Mouse (Mus musculus) stomach, embryonic 16.5 days (tissue): ENCODE results near the gene Olfr553. TPM values are rescaled to one million over a fixed set of nuclear protein-coding genes. Genes with fewer than 3 reads are reported as not detected.

Source experiments
- ATAC-seq: fragments of 200-750 bp; cut with Nextera tagmentation; 2 replicates; pipeline ENCODE4 v1.8.0; 2017; ENCODE audit warnings: moderate number of reproducible peaks, moderate TSS enrichment; ENCODE audit not compliant: insufficient read depth, low FRiP score
- H3K27ac ChIP-seq: fragments of 300-500 bp; sonication (generic); 2 replicates; pipeline ENCODE4 v1.5.1; 2014; ENCODE audit warnings: low read length
- H3K27me3 ChIP-seq: fragments of 300-500 bp; sonication (generic); 2 replicates; pipeline ENCODE4 v1.6.1; 2014; ENCODE audit warnings: low read length, control low read depth, mixed read lengths; ENCODE audit not compliant: control insufficient read depth, insufficient read depth
- H3K36me3 ChIP-seq: fragments of 300-500 bp; sonication (generic); 2 replicates; pipeline ENCODE4 v1.6.1; 2014; ENCODE audit warnings: low read length; ENCODE audit not compliant: control insufficient read depth, insufficient read depth
- H3K4me1 ChIP-seq: fragments of 300-500 bp; sonication (generic); 2 replicates; pipeline ENCODE4 v1.6.1; 2014; ENCODE audit warnings: low read length, control low read depth, mixed read lengths; ENCODE audit not compliant: control insufficient read depth, insufficient read depth
- H3K4me2 ChIP-seq: fragments of 300-500 bp; sonication (generic); 2 replicates; pipeline ENCODE4 v1.6.1; 2014; ENCODE audit warnings: low read depth, low read length, mixed read lengths
- H3K4me3 ChIP-seq: fragments of 300-500 bp; sonication (generic); replicated peaks from 2 replicates; pipeline ENCODE4 v1.5.1; 2014; ENCODE audit warnings: mild to moderate bottlenecking, low read length
- H3K9ac ChIP-seq: fragments of 300-500 bp; sonication (generic); 2 replicates; pipeline ENCODE4 v1.6.1; 2014; ENCODE audit warnings: low read length
- H3K9me3 ChIP-seq: fragments of 300-500 bp; sonication (generic); replicated peaks from 2 replicates; pipeline ENCODE4 v1.6.1; 2016; ENCODE audit warnings: low read length, control low read depth; ENCODE audit not compliant: control insufficient read depth
- WGBS: fragments of 180-500 bp; shearing (Covaris S2); extraction: QIAGEN DNeasy Blood & Tissue Kit; methylation state at CpG from one replicate; pipeline ENCODE4 v1.1.7; 2014; 5-methylcytosine and 5-hydroxymethylcytosine counted together
- polyA plus RNA-seq: library from polyadenylated mRNA; unstranded; fragments of >200 nt; fragmentation: Nextera tagmentation; extraction: Ambion mirVana; gene quantifications from 2 replicates; pipeline ENCODE4 v1.2.1, GENCODE M21; 2015

The Olfr553 gene
- polyA plus RNA-seq, 1 experiment from 2014 or later: not detected

DNA sequence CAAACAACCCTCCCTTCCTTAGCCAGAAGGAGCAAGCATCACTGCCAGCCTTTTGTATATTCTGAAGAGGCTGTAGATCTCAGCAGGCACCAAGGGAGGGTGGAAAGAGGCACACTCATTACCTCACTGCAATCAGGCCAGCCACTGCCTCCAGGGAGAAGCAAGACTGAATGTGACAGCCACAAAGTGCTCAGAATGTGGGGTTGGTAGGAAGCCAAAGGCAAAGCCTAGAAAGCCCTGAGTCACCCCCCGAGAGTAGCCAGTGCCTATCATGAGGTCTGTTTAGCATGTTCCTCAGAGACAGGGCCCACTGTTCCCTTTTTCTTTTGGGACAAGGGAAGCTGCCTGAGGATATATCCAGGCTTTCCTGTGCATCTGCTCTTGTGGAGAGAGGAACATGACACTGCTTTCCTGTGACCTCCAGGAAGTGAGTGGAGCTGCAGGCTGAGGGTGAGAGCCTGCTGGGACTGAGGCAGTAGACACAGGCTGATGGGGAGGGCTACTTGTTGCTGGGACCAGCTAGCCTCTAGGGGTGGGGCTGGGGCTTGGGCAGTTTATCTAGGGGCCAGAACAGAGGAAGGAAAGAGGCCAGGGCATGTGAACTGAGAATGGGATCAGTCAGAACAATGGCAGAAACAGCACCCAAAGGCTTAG is 20.5 kb downstream of the Olfr553 start, which contains the start of gene Olfr552:
Gene Olfr552 (plus strand): TSS at position 393 of the 654 bp plus-strand sequence.
- Histone ChIP-seq H3K4me2 (no peak within 1 kb of the TSS), H3K9ac (no peak within 1 kb of the TSS), H3K27ac (no peak within 1 kb of the TSS), H3K27me3 (no peaks in the 10 kb centered on the region), H3K36me3 (no peaks in the 10 kb centered on the region), H3K4me1 (no peaks in the 10 kb centered on the region), H3K4me3 (no peak within 1 kb of the TSS), H3K9me3 (no peaks in the 10 kb centered on the region)
- WGBS: 57% methylated on average over 1 of the region's 1 CpGs
- ATAC-seq: no peak

DNA sequence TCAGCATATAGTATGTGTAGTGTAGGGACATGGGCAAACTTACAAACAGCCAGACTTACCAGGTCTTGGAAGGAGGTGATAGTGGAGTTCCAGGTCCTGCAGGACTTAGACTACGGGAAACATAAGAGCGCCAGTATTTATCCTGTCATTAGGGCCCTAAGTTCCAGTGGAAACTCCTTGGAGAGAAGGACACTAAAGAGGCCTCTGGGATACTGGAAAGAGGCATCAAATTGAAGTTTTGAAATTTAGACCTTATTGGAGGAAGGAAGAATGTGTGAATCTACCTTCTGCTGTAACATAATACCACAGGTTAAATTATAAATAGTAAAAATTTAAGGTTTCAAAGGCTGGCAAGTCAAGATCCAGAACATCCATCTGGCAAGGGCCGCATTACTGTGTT is 26.2 kb downstream of the Olfr553 start, which contains the start of gene Olfr551:
Gene Olfr551 (minus strand): TSS at position 101 of the 400 bp plus-strand sequence.
- no peak for ATAC-seq

DNA sequence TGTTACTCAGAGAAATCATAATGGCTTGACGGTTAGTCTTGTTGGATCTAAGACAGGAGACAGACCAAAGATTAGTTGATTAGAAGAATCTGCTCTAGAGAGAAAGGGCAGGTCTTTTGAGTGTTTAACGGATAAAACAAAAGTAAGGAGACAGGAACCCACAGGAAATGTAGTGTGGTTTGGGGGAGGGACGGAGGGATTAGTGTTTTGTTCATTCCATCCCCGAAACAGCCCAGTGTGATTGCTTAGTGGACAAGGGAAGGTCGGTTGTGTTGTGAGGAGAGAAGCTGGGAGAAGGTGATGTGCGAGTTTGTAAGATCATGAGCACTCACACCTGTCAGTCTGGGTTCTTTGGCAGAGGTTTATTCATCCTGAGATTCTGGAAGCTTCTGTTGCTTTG is 42.0 kb downstream of the Olfr553 start:
- H3K4me2 ChIP-seq: no peak overlapping the region
- no peak overlapping the region for H3K4me3 ChIP-seq
- no peak for ATAC-seq
- H3K9me3 ChIP-seq: no peaks in the 10 kb centered on the region
- no peaks in the 10 kb centered on the region for H3K27me3 ChIP-seq
- H3K36me3 ChIP-seq: no peaks in the 10 kb centered on the region
- 58% methylated on average over 6 of the region's 6 CpGs for WGBS
- H3K4me1 ChIP-seq: no peaks in the 10 kb centered on the region
- H3K9ac ChIP-seq: no peak overlapping the region
- H3K27ac ChIP-seq: no peak overlapping the region

More for the DNA sequence above, 26.2 kb downstream of the Olfr553 start, which contains the start of gene Olfr551:
- 88% methylated on average over 3 of the region's 3 CpGs for WGBS
- Histone ChIP-seq H3K9ac (no peak within 1 kb of the TSS), H3K4me3 (no peak within 1 kb of the TSS), H3K4me1 (no peaks in the 10 kb centered on the region), H3K27ac (no peak within 1 kb of the TSS), H3K36me3 (no peaks in the 10 kb centered on the region), H3K9me3 (no peaks in the 10 kb centered on the region), H3K4me2 (no peak within 1 kb of the TSS), H3K27me3 (no peaks in the 10 kb centered on the region)

DNA sequence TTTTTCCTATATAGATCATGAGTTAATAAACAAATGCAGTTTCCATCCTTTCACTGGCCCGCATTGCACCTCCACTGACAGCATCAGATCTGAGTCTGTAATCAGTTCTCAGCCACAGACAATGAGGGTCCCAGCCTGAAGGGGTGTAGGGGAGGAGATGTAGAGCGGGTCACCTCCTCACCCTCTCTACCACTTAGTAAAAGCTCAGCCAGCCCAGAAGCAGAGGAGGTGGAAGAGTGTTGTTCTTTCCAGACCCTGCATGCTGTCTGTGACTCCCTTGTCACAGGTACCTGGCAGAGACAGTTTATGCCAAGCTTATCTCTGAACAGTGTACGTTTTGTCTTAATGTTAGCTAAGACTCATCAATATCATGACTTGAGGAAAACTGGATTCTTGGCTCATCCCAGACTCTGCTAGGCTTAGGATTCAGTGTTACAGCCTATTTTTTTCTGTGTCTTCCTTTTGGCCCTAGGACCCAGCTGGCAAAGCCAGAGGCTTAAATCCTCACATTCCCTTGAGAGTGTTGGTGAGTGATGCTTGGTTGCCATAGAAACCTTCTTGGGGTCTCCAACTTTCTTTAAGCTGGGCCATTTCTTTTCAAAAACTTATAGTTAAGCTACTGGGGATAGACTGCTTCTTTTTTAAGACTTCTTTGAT is 44.7 kb downstream of the Olfr553 start:
- no peaks in the 10 kb centered on the region for H3K4me1 ChIP-seq
- WGBS: 76% methylated on average over 3 of the region's 3 CpGs
- ATAC-seq: no peak
- no peak overlapping the region for H3K9ac ChIP-seq
- H3K27me3 ChIP-seq: no peaks in the 10 kb centered on the region
- H3K9me3 ChIP-seq: no peaks in the 10 kb centered on the region
- no peak overlapping the region for H3K4me3 ChIP-seq
- H3K27ac ChIP-seq: no peak overlapping the region
- no peak overlapping the region for H3K4me2 ChIP-seq
- no peaks in the 10 kb centered on the region for H3K36me3 ChIP-seq

DNA sequence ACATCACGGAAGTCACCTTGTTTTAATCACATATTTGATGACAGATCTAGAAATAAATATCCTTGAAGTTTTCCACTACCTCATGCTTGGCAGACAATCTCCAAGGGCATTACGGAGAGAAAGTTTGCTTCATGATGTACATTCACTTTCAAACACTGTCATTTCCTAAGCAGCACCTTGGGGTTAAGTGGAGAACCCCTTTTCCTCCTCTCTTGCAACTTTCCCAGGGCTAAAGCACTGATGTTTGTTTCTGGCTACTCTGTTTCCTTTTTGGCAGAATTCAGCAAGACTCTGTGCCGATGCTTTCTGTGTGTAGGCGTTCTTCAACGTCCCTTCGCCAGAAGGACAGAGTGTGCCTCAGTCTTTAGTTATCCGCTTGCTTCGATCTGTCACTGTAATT is 46.9 kb downstream of the Olfr553 start, which contains the start of gene Olfr550:
Gene Olfr550 (plus strand): TSS at position 301 of the 400 bp plus-strand sequence.
- WGBS: 87% methylated on average over 8 of the region's 8 CpGs
- Histone ChIP-seq H3K27me3 (no peaks in the 10 kb centered on the region), H3K9me3 (no peaks in the 10 kb centered on the region), H3K4me1 (no peaks in the 10 kb centered on the region), H3K4me3 (no peak within 1 kb of the TSS), H3K4me2 (no peak within 1 kb of the TSS), H3K9ac (no peak within 1 kb of the TSS), H3K36me3 (no peaks in the 10 kb centered on the region), H3K27ac (no peak within 1 kb of the TSS)
- ATAC-seq: no peak

DNA sequence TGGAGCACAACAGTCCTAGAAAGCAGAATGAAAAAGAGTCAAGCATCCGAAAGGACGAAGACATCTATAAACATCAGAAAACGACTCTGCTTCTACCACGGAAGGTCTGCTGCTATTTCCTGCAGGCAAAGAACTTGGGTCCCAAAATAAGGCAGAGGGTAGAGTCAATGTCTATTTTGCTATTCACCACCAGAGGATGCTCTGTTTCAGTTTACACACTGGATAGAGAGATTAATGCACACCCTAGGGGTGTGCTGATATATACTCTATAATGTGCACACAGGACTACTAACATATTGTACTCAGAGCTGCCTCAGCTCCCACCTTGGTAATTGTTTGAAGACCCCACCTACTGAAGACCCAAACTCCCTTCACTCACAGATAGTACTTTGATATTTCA is 51.8 kb downstream of the Olfr553 start:
- H3K9ac ChIP-seq: no peak overlapping the region
- peaks cover 2% of the 10 kb centered on the region; the same call in 1 of the 2 replicates for H3K4me1 ChIP-seq
- no peaks in the 10 kb centered on the region for H3K36me3 ChIP-seq
- H3K4me3 ChIP-seq: no peak overlapping the region
- H3K27ac ChIP-seq: no peak overlapping the region
- H3K27me3 ChIP-seq: no peaks in the 10 kb centered on the region
- no peak for ATAC-seq
- H3K4me2 ChIP-seq: no peak overlapping the region
- WGBS: 87% methylated on average over 4 of the region's 4 CpGs
- H3K9me3 ChIP-seq: no peaks in the 10 kb centered on the region

DNA sequence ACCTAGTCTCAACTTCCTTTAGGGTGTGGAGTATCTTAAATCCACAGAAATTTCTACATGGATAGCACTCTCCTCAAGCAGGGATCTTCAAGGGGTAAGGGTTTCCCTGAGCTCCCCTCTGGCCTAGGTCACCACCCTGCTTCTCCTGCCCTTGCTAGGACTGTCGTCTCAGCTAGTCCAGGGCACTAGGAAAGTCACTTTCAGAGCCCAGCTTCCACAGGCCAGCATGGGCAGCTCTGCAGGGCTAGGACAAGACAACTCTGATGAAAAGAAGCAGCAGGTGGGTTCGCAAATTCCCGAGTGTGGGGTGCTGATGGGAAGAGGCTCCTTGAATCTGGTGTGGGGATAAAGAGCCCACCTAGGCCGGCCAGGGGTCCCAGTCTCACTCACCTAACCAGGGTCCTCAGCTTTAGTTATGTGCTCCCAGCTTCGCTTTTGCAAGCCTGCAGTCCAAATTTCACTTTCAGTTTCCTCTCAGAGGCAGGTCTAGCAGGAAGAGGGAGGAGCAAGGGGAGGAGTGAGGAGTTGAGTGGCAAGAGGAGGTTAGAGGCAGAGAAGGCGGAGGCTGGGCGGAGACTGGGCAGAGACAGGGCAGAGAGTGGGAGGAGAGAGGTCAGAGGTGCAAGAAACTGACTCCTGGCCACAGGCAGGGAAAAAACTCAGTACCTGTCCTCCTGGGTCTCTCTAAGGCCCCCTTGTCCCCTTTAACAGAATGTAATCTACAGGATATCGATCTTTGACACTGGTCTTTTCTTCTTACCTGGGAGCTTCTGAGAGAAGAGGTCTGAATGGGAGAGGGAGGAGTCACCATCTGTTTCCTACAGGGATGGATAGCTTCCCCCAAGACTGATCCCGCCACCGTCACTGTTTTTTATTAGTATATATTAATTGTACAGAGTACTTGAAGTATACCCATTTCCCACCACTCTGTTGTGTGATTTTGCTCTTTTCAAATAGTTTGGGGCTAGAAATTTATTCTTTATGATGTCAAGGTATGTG is 52.7 kb downstream of the Olfr553 start, which contains the start of gene Trim21:
Gene Trim21 (minus strand): TSS at position 488 of the 999 bp plus-strand sequence.
- peaks cover 2% of the 10 kb centered on the region; the same call in 1 of the 2 replicates for H3K4me1 ChIP-seq
- peak within 1 kb of the TSS; percentile 58 for H3K4me3 ChIP-seq
- no peaks in the 10 kb centered on the region for H3K9me3 ChIP-seq
- H3K36me3 ChIP-seq: no peaks in the 10 kb centered on the region
- peak; percentile 98 for ATAC-seq
- WGBS: 13% methylated on average over 10 of the region's 10 CpGs
- peak within 1 kb of the TSS; percentile 89 for H3K4me2 ChIP-seq
- H3K27me3 ChIP-seq: no peaks in the 10 kb centered on the region
- peak within 1 kb of the TSS; percentile 79 for H3K9ac ChIP-seq
- H3K27ac ChIP-seq: peak within 1 kb of the TSS; percentile 50; the same call in 1 of the 2 replicates
